Comparison of ENCODE assay signal across 18 mouse cellular contexts in genomic region chr17:8215016-8215745, GRCm38 (mm10). TPM values are rescaled to one million over a fixed set of nuclear protein-coding genes. Genes with fewer than 3 reads are reported as not detected.
"Had no signal": no experiment of that assay in that cellular context is flagged by ENCODE, and none has a peak within 500 bp of the region (broad histone marks: within the 10 kb centered on the region; RNA-seq: fewer than 3 reads in every experiment).

No protein-coding gene starts in this region.

- DNase-seq: kidney, adult 9 months; kidney, postnatal 36 days; layer of hippocampus, adult 9-11 months; layer of hippocampus, postnatal 36 days; lung, embryonic 14.5 days; lung, postnatal 10 days; lung, postnatal 4 days; right cerebral cortex, adult 18-20 months; right cerebral cortex, postnatal 25 days; thymus, postnatal 4 days had no signal

RNA-seq across cellular contexts. Expression of gene Ccr6, which starts 20.7 kb away (rescaled TPM):
- total RNA-seq: layer of hippocampus, postnatal 36 days; left cerebral cortex, postnatal 25 days had no signal
- polyA plus RNA-seq: kidney, postnatal 0 days; limb, embryonic 11.5 days; limb, embryonic 15.5 days; liver, embryonic 12.5 days; lung, embryonic 14.5 days; midbrain, embryonic 12.5 days; midbrain, embryonic 16.5 days; neural tube, embryonic 13.5 days had no signal
